Comparison of ENCODE assay signal across 29 mouse cellular contexts in genomic region chr14:118809686-118810085, GRCm38 (mm10). TPM values are rescaled to one million over a fixed set of nuclear protein-coding genes. Genes with fewer than 3 reads are reported as not detected.
DNase-seq lines count a peak whose midpoint lies in the region; ATAC-seq and TF ChIP-seq lines count a peak whose summit lies in the region.
"Had no signal": no experiment of that assay in that cellular context is flagged by ENCODE, and none has a peak within 500 bp of the region (broad histone marks: within the 10 kb centered on the region; RNA-seq: fewer than 3 reads in every experiment).

No protein-coding gene starts in this region.

- no peak overlapping the region for H3K9ac ChIP-seq in heart, embryonic 11.5 days (ENCODE audit: low read depth, low read length)
- H3K9ac ChIP-seq in CH12.LX (ENCODE audit: insufficient read depth, low read depth), result no peak overlapping the region
- H3K9ac ChIP-seq: embryonic facial prominence, embryonic 13.5 days; forebrain, embryonic 15.5 days; heart, embryonic 15.5 days; hindbrain, embryonic 14.5 days; limb, embryonic 15.5 days; lung, embryonic 15.5 days; midbrain, embryonic 13.5 days; stomach, embryonic 15.5 days had no signal

- no peak for ATAC-seq in heart, embryonic 11.5 days (replicated peaks; ENCODE audit: insufficient number of reproducible peaks, low FRiP score, low TSS enrichment)
- ATAC-seq: CD4-positive, CD25-positive, alpha-beta regulatory T cell, adult 4 months; forebrain, embryonic 15.5 days; inflammation-experienced regulatory T-cells, adult 6 months; midbrain, embryonic 13.5 days had no signal

- 64% methylated on average over 4 of the region's 4 CpGs for WGBS in heart, embryonic 11.5 days (ENCODE audit: insufficient replicate concordance)

- DNase-seq in adrenal gland, adult (ENCODE audit: inconsistent age in 2 of 2, low spot score in 1 of 2), result peak; percentile 42 to 77
- no peak for DNase-seq in adrenal gland, postnatal 25 days
- DNase-seq in heart, adult 11 months, result peak; percentile 52
- peak; percentile 36 for DNase-seq in kidney, postnatal 14 days
- DNase-seq in kidney, postnatal 4 days, result no peak
- no peak for DNase-seq in CH12.LX (ENCODE audit: extremely low read depth)
- DNase-seq in Muller cell, postnatal 12 days (ENCODE audit: inconsistent ontology term), result no peak
- DNase-seq: cerebellum, adult 2 months; cerebellum, postnatal 25 days; embryo, embryonic 11 days; gastrocnemius, postnatal 10 days; heart, adult 2 months; heart, postnatal 4 days; left cerebral cortex, postnatal 4 days; lung, postnatal 36 days; thymus, postnatal 25 days had no signal

- H3K27me3 ChIP-seq in heart, embryonic 11.5 days (ENCODE audit: control insufficient read depth, insufficient read depth, low read length), result peaks cover 5% of the 10 kb centered on the region; the same call in 1 of the 2 replicates
- H3K27me3 ChIP-seq in CH12.LX (replicated peaks), result no peaks in the 10 kb centered on the region
- H3K27me3 ChIP-seq: embryonic facial prominence, embryonic 13.5 days; forebrain, embryonic 15.5 days; limb, embryonic 15.5 days; lung, embryonic 15.5 days; midbrain, embryonic 13.5 days; stomach, embryonic 15.5 days had no signal

- H3K79me2 ChIP-seq in CH12.LX (replicated peaks; ENCODE audit: control insufficient read depth, extremely low read depth, insufficient read depth, poor library complexity, severe bottlenecking), result no peaks in the 10 kb centered on the region

- TF ChIP-seq RAD21 in CH12.LX (IDR thresholded peaks at IDR 0.05; ENCODE audit: low read depth, low read length), result no peak

- H3K27ac ChIP-seq in heart, embryonic 11.5 days (ENCODE audit: low read depth, low read length), result no peak overlapping the region
- H3K27ac ChIP-seq in CH12.LX (ENCODE audit: insufficient read depth, low read depth), result no peak overlapping the region
- H3K27ac ChIP-seq: embryonic facial prominence, embryonic 13.5 days; forebrain, embryonic 15.5 days; heart, adult 2 months; heart, embryonic 15.5 days; hindbrain, embryonic 14.5 days; limb, embryonic 15.5 days; lung, embryonic 15.5 days; midbrain, embryonic 13.5 days; stomach, embryonic 15.5 days had no signal

- no peaks in the 10 kb centered on the region for H3K4me1 ChIP-seq in heart, embryonic 11.5 days (ENCODE audit: control insufficient read depth, insufficient read depth, low read length)
- H3K4me1 ChIP-seq in CH12.LX (ENCODE audit: control insufficient read depth in 1 of 2, insufficient read depth in 2 of 2), result peaks cover 9% of the 10 kb centered on the region in 2 experiments; a peak in 3 of 4 replicates
- H3K4me1 ChIP-seq: forebrain, embryonic 15.5 days; limb, embryonic 15.5 days; lung, embryonic 15.5 days; midbrain, embryonic 13.5 days; stomach, embryonic 15.5 days had no signal

- no peak overlapping the region for H3K4me3 ChIP-seq in heart, embryonic 11.5 days (ENCODE audit: low read depth, low read length)
- H3K4me3 ChIP-seq in CH12.LX (replicated peaks in 1 of 3; ENCODE audit: low read depth in 2 of 3, low read length in 2 of 3, poor library complexity in 1 of 3), result no peak overlapping the region
- H3K4me3 ChIP-seq: embryonic facial prominence, embryonic 13.5 days; forebrain, embryonic 15.5 days; heart, adult 2 months; heart, embryonic 15.5 days; limb, embryonic 15.5 days; lung, embryonic 15.5 days; megakaryocyte, embryonic 14.5 days; midbrain, embryonic 13.5 days; stomach, embryonic 15.5 days had no signal

- no peak overlapping the region for H3K4me2 ChIP-seq in heart, embryonic 11.5 days
- H3K4me2 ChIP-seq in CH12.LX (ENCODE audit: insufficient read depth, low read depth, poor library complexity, severe bottlenecking), result peak overlapping the region; percentile 33; the same call in 1 of the 2 replicates
- H3K4me2 ChIP-seq: embryonic facial prominence, embryonic 13.5 days; forebrain, embryonic 15.5 days; heart, embryonic 15.5 days; hindbrain, embryonic 14.5 days; limb, embryonic 15.5 days; lung, embryonic 15.5 days; midbrain, embryonic 13.5 days; stomach, embryonic 15.5 days had no signal

- dilution Hi-C loops in CH12.LX (cut with MboI; ENCODE audit: extremely low pct_ligation_motif_present, extremely low pct_unique_long_range_greater_than_20kb, low sequenced_read_pairs), result no loop called here

- H3K9me3 ChIP-seq in heart, embryonic 11.5 days (replicated peaks; ENCODE audit: control insufficient read depth, low read length), result no peaks in the 10 kb centered on the region
- H3K9me3 ChIP-seq in CH12.LX (replicated peaks; ENCODE audit: low read length), result no peaks in the 10 kb centered on the region
- H3K9me3 ChIP-seq: embryonic facial prominence, embryonic 13.5 days; forebrain, embryonic 15.5 days; heart, embryonic 15.5 days; limb, embryonic 15.5 days; lung, embryonic 15.5 days; megakaryocyte, embryonic 14.5 days; midbrain, embryonic 13.5 days; stomach, embryonic 15.5 days had no signal

- no peak for TF ChIP-seq CTCF in CH12.LX (conservative IDR thresholded peaks at IDR 0.05 in 1 of 2, IDR thresholded peaks at IDR 0.05 in 1 of 2; ENCODE audit: low read depth in 2 of 2, low read length in 2 of 2)

- TF ChIP-seq EP300 in CH12.LX (IDR thresholded peaks at IDR 0.05; ENCODE audit: low read length), result no peak

- in situ Hi-C loops in CH12.LX (cut with MboI; ENCODE audit: low pct_ligation_motif_present, low pct_unique_long_range_greater_than_20kb, low sequenced_read_pairs), result loop anchor here (25.0 kb wide), 1 partner anchor 597 kb away; no protein-coding TSS in a partner anchor

- TF ChIP-seq POLR2A in CH12.LX (IDR thresholded peaks at IDR 0.05; ENCODE audit: low read depth, low read length), result no peak

- H3K36me3 ChIP-seq in heart, embryonic 11.5 days (ENCODE audit: control insufficient read depth, insufficient read depth, low read length), result no peaks in the 10 kb centered on the region
- no peaks in the 10 kb centered on the region for H3K36me3 ChIP-seq in CH12.LX (replicated peaks in 1 of 2; ENCODE audit: control insufficient read depth in 1 of 2, insufficient read depth in 1 of 2, low read length in 1 of 2)
- H3K36me3 ChIP-seq: embryonic facial prominence, embryonic 13.5 days; forebrain, embryonic 15.5 days; heart, embryonic 15.5 days; limb, embryonic 15.5 days; lung, embryonic 15.5 days; midbrain, embryonic 13.5 days; stomach, embryonic 15.5 days had no signal

TF ChIP-seq in CH12.LX, 34 proteins besides CTCF, POLR2A, EP300 and RAD21:
- TF ChIP-seq SIN3A (IDR thresholded peaks at IDR 0.05; ENCODE audit: low read length) (no peak), NELFE (IDR thresholded peaks at IDR 0.05; ENCODE audit: low read depth, low read length) (no peak), UBTF (IDR thresholded peaks at IDR 0.05; ENCODE audit: low read depth, low read length) (no peak), TCF12 (IDR thresholded peaks at IDR 0.05; ENCODE audit: low read depth, low read length) (no peak), USF2 (conservative IDR thresholded peaks at IDR 0.05; ENCODE audit: low read depth, low read length) (no peak), MEF2A (IDR thresholded peaks at IDR 0.05; ENCODE audit: borderline replicate concordance, low read depth, low read length) (no peak), CHD2 (IDR thresholded peaks at IDR 0.05; ENCODE audit: low read length) (no peak), MAZ (IDR thresholded peaks at IDR 0.05; ENCODE audit: low read depth, low read length) (no peak), MAX (IDR thresholded peaks at IDR 0.05; ENCODE audit: low read length) (no peak), ZNF384 (IDR thresholded peaks at IDR 0.05; ENCODE audit: low read depth, low read length) (no peak), PAX5 (IDR thresholded peaks at IDR 0.05; ENCODE audit: low read length) (no peak), RCOR1 (conservative IDR thresholded peaks at IDR 0.05; ENCODE audit: low read depth, low read length) (no peak), ZKSCAN1 (IDR thresholded peaks at IDR 0.05; ENCODE audit: borderline replicate concordance, low read depth, low read length) (no peak)
TF ChIP-seq in CH12.LX: peak in this region for 0.

RNA-seq across cellular contexts. Expression of gene Cldn10, which starts 22.0 kb away (rescaled TPM):
- total RNA-seq in adrenal gland, postnatal 25 days (2021), result 0.15 TPM in 1 of 2 replicates, not detected in the other
- polyA plus RNA-seq in heart, embryonic 11.5 days (2014; fragmentation: Nextera tagmentation; extraction: Ambion mirVana), result 0.34 and 0.56 TPM in 2 replicates
- total RNA-seq in CH12.LX (2012; rRNA removed), result not detected in 2 replicates
- 0.18 TPM in 1 of 2 replicates, not detected in the other for total RNA-seq in CH12.LX (2014; rRNA removed)
- not detected in 2 replicates for polyA plus RNA-seq in CH12.LX (2012; ENCODE audit: insufficient read length, low read depth)
- total RNA-seq: monocyte, adult 5-6 weeks had no signal

Comparison
In these comparisons a context has a peak if more than half of its experiments do, and no peak if none do; other contexts are left out.
1. DNase-seq: peak in adrenal gland, adult (2 of 2), heart, adult 11 months (single experiment) and kidney, postnatal 14 days (single experiment); none in adrenal gland, postnatal 25 days (single experiment), kidney, postnatal 4 days (0 of 2), CH12.LX (single experiment) and Muller cell, postnatal 12 days (single experiment).